Mouse (Mus musculus): ENCODE results near the gene Zfp831.

Zfp831 gene

GRCm38 (mm10) chr2:174643448-174644144 lies at the start of gene Zfp831:
Zfp831 (plus strand) TSS chr2:174643534.
- DNase-seq (ENCODE audit: low read depth in 2 of 2, low spot score in 2 of 2), result no peak

GRCm38 (mm10) chr2:174594965-174595364 lies 48.4 kb upstream of the Zfp831 start:
- DNase-seq (ENCODE audit: low read depth in 2 of 2, low spot score in 2 of 2), result no peak

GRCm38 (mm10) chr2:174595611-174596010 lies 47.7 kb upstream of the Zfp831 start:
- no peak for DNase-seq (ENCODE audit: low read depth in 2 of 2, low spot score in 2 of 2)

DNA sequence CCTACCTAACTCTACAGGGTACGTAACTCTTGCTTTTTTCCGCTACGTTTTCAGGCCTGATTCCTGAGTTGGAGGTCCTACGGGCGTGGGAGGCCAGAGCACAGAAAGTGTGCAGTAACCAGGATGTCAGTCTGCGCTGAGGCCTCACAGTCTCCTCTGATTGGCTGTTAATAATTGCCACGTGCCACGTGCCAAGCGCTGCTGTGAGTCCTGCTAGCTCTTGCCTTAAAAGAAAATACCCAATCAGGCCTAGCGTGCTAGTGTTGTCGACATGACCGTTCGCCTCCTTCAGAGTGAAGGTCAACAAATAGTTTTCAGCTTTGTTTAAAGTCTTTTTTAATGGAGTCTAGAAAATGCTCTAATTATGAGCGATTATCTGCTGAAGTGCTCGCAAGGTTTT lies 46.9 kb upstream of the Zfp831 start:
- no peak for DNase-seq (ENCODE audit: low read depth in 2 of 2, low spot score in 2 of 2)

DNA sequence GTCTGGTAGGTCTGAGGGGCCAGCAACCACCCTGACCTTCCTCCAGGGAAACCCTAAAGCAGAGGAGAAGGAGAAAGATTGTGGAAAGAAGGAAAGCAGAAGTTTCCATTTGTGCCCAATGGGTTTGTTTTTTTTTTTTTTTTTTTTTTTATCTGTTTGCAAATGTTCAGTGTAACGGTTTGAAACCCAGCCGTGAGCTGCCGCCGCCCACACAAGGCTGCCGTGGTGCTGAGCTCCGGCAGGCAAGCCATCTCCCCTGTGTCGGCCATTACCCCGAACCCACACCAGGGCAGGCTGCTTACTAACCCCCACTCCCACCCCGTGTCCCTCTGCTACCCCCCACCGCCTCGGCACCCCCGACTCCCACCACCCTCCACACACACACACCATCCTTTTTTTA lies 44.9 kb upstream of the Zfp831 start:
- no peak for DNase-seq (ENCODE audit: low read depth in 2 of 2, low spot score in 2 of 2)

DNA sequence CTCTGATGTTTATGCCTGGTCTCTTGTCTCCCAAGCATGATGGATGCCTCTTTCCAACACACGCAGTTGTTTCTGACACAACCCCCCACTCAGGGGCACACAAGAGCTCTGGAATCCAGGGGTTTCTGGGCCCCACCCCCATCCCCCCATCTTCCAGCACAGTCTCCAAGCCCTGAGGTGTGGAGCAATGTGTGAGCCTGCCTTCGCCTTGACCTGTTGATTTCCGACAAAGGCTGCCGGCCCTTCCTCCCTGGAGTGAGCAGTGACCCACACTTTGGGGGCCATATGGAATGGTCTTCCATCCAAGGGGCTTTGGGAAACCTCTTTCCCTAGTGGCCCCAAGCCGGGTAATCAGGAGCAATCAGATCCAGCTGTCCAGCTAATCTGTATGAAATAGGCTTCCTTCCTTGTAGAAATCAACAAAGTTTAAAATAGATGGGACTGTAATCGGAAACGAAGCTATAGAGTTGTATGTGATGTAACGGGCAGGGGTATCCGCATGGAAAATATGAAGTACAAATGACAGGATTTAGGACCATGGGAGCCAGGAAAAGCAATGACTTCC lies 44.2 kb upstream of the Zfp831 start:
- DNase-seq (ENCODE audit: low read depth in 2 of 2, low spot score in 2 of 2), result no peak

- DNase-seq (ENCODE audit: low read depth in 2 of 2, low spot score in 2 of 2), result no peak
Measured at GRCm38 (mm10) chr2:174599853-174600271, 43.5 kb upstream of the Zfp831 start.

DNA sequence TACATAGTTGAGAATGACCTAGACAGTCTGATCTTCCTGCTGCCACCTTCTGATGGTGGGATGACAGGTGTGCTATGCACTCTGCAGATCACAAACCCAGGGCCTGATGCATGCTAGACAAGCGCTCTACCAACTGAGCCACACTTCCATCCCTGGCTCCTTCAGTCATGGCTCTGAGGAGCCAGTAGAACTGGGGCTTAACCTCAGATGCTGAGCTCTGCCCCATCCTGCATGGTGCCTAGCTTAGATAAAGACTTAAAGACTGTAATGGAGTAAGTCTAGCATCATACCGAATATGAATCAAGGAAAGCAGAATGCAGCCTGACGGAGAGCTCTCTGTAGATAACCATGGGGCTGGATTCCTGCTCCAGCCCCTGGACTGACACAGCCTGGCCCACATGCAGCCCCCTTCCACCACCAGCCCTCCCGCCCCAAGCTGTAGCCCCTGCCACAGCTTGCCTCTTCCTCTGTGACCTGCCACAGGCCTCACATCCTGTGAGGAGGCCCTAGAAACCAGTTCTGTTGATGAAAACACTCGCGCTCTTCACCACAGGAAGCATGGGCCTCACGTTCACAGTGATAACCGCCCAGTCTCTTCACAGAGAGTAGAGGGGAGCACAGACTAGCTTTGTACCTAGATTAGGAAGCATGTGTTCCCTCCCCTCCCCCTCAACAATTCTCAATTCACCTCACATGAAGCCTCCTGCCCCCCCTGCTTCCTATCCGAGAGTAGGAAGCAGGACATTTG lies 41.2 kb upstream of the Zfp831 start:
- DNase-seq (ENCODE audit: low read depth in 2 of 2, low spot score in 2 of 2), result peak; percentile 77 to 83

- no peak for DNase-seq (ENCODE audit: low read depth in 2 of 2, low spot score in 2 of 2)
Measured at GRCm38 (mm10) chr2:174603321-174603720, 40.0 kb upstream of the Zfp831 start.

DNA sequence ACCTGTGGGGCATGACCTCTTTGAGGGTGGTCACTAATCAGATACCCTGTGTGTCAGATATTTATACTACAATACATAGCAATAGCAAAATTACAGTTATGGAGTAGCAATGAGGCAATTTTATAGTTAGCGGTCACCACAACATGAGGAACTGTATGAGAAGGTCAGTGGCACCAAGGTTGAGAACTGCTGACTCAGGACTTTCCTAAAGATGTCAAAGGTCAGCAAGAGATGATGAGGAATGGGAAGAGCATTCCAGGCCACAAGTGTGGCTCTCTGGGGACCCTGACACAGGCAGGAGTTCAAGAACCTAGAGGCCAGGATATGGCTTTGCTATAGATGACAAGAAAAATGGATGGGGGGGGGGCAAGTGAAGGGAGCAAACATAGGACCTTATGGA lies 38.3 kb upstream of the Zfp831 start:
- DNase-seq (ENCODE audit: low read depth in 2 of 2, low spot score in 2 of 2), result no peak

- DNase-seq (ENCODE audit: low read depth in 2 of 2, low spot score in 2 of 2), result no peak
Measured at GRCm38 (mm10) chr2:174605442-174606087, 37.8 kb upstream of the Zfp831 start.

- DNase-seq (ENCODE audit: low read depth in 2 of 2, low spot score in 2 of 2), result no peak
Measured at GRCm38 (mm10) chr2:174606376-174606775, 37.0 kb upstream of the Zfp831 start.

DNA sequence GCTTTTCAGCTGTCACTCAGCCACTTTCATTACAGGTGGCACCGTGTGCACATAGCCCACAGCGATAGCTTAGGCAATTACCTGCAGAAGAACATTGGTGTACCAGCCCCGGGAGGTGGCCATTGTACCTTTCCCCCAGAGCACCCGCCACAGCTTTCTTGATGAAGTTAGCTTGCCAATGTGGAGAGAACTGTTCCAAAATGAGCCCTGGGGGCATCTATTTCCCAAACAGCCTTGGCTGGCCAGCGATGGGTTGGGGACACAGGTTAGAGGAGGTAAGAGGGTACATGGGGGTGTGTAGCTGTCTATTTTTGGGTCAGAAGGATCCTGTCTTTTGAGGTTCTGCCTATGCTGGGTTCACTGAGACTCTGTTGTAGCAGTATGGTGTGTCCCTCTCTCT lies 33.4 kb upstream of the Zfp831 start:
- no peak for DNase-seq (ENCODE audit: low read depth in 2 of 2, low spot score in 2 of 2)

DNA sequence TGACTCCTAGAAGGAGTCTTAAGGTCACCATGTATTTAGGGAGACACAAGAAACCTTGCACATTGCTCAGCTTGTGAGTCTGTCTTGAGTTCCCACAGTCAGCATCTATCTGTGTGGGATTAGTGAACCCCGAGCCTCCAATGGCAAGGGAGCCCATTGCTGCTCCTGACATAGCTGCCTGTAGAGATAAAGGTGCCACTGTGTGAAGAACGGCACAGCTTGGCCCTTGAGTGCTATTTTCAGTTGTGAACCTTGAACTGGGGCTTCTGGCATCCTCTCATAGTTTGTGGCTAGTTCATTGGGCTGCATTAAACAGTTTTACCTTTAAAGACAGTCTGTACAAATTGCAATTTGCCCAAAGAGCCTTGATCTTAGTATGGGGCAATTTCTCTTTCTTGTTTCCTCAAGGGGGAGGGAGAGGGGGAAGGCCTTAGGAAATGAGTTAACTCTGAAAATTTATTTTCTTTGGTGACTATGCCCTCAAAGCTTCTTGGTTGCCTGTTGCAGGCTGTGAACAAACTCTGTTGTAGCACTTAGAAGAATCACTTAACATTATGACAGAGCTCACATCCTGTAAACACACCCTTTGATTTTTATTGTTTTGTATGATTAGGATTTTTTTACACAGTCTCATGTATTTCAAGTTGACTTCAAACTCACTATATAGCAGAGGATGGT lies 30.8 kb upstream of the Zfp831 start:
- no peak for DNase-seq (ENCODE audit: low read depth in 2 of 2, low spot score in 2 of 2)

DNA sequence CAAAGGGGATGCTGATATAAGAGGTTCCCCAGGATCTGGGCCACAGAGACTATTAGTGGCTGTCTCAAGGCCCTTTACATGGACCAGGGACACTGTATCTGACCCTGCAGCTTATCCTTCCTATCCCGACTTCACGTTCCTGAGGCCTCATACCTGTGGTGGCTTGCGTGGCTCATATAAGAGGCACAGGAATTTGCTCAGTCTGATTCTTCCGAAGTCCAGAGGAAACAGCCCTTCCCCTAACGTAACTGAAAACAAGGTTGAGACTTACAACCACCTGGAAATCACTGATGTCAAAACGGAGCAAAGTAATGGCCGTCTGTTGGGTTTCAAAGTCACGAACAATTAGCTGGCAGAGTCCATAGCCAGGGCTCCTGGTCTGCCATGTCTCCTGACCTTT lies 30.1 kb upstream of the Zfp831 start:
- DNase-seq (ENCODE audit: low read depth in 2 of 2, low spot score in 2 of 2), result no peak

- DNase-seq (ENCODE audit: low read depth in 2 of 2, low spot score in 2 of 2), result peak; percentile 29 to 50
Measured at GRCm38 (mm10) chr2:174613921-174614441, 29.4 kb upstream of the Zfp831 start.

DNA sequence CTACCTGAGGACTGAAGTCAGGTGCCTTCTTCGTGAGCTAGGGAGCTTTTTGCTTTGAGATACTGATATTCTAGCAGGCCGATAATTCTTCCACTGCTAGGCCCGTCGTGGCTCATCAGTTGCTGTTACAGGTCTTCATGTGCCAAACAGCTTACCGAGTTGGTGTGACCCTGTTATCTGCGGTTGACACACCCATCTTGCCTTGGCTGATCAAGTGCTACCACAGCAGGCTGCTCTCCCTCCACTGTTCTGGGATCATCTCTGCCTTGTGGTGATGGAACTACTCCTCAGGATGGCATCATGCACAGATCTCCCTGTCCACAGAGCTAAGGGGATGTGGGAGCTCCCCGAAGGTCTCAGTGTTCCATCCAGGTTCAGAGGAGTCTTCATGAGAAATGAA lies 21.5 kb upstream of the Zfp831 start:
- no peak for DNase-seq (ENCODE audit: low read depth in 2 of 2, low spot score in 2 of 2)

DNA sequence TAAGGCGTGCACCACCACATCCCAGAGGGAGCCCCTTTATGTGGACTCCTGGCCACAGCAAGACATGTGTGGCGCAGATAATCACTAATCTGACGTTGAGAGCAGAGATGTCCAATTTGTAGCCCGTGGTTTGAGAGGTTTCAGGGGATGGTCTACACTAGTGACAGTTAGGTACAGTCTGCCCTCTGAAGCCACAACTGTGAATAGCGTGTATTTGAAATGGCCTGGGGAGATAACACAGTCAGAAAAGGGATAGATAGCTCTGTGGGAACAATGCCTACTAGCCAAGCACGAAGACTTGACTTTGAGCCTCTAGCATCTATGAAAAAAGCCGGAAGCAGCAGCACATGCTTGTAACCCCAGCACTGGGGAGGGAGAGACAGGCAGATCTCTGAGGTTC lies 18.9 kb upstream of the Zfp831 start:
- no peak for DNase-seq (ENCODE audit: low read depth in 2 of 2, low spot score in 2 of 2)

GRCm38 (mm10) chr2:174627021-174627420 lies 16.3 kb upstream of the Zfp831 start:
- DNase-seq (ENCODE audit: low read depth in 2 of 2, low spot score in 2 of 2), result no peak

- no peak for DNase-seq (ENCODE audit: low read depth in 2 of 2, low spot score in 2 of 2)
Measured at GRCm38 (mm10) chr2:174629299-174629850, 14.0 kb upstream of the Zfp831 start.

GRCm38 (mm10) chr2:174636750-174637149 lies 6.6 kb upstream of the Zfp831 start:
- DNase-seq (ENCODE audit: low read depth in 2 of 2, low spot score in 2 of 2), result no peak

Measured in CD8-positive naive resting alpha-beta T cell, adult 2 months (primary cell).